Mouse (Mus musculus): ENCODE results near the gene Wdr12.

- no peak for TF ChIP-seq POLR2A (IDR thresholded peaks at IDR 0.05; ENCODE audit: extremely low read depth, insufficient read depth, low read length)
- TF ChIP-seq CTCF (IDR thresholded peaks at IDR 0.05; ENCODE audit: extremely low read depth, insufficient read depth, low read length): no peak
These were observed 23.5 kb downstream of the Wdr12 start for GRCm38 (mm10) chr1:60074935-60075334.

All from cortical plate, adult 2 months (tissue).